Mouse (Mus musculus) cerebellum, postnatal 14 days (tissue): ENCODE measurements at regions not wholly inside any gene's neighbourhood (a gene's known extent, or its start where the extent isn't known, plus 50 kb on each side); places are given as distances from the start of the nearest gene placed in this dataset.
A peak's percentile ranks its signal among the peaks of the same experiment; 100 is the strongest.

ENCODE experiments used
- DNase-seq, 2 experiments: peaks; one replicate each; pipeline ENCODE4 v3.0.0; 2021; ENCODE audit warnings: mixed read lengths in 2 of 2

GRCm38 (mm10) chr17:76327371-76327770 is 775.6 kb upstream of the Fam98a start:
- DNase-seq = no peak

DNA sequence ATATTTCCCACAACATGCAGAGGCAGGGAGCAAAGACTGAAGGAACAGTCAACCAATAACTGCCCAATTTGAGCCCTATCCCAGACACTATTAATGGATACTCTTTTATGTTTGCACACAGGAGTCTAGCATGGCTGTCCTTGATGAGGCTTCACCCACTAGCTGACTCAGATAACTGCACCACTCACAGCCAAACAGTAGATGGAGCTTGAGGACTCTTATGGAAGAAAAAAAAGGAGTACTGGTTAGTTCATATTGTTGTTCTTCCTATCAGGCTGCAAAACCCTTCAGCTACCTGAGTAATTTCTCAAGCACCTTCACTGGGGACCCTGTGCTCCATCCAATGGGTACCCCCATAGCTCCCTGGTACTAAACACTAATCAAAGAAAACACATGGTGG is 742.9 kb upstream of the Fam98a start:
- peak; percentile 22 to 25 for DNase-seq
